Mouse (Mus musculus): ENCODE measurements around the gene Serpinb9b.

- TF ChIP-seq CTCF (IDR thresholded peaks at IDR 0.05; ENCODE audit: low read depth, low read length) = no peak
- no peak for TF ChIP-seq POLR2A (IDR thresholded peaks at IDR 0.05; ENCODE audit: insufficient read depth, low read length)
These were observed 21.6 kb upstream of the Serpinb9b start for GRCm38 (mm10) chr13:33005501-33006075.

Measured in ES-Bruce4 (cell line).